Mouse (Mus musculus) heart, postnatal 0 days (tissue): Measurements from ENCODE around the gene Sh3bp4. TPM values are rescaled to one million over a fixed set of nuclear protein-coding genes. Genes with fewer than 3 reads are reported as not detected.

Experiments
- ATAC-seq: fragments of 200-750 bp; cut with Nextera tagmentation; 2 replicates; pipeline ENCODE4 v1.8.0; 2017; ENCODE audit warnings: low read depth, moderate number of reproducible peaks, moderate library complexity; ENCODE audit not compliant: insufficient read depth
- DNase-seq: peaks from one replicate; pipeline ENCODE4 v3.0.0-alpha.2; 2016; ENCODE audit warnings: low spot score
- H3K27ac ChIP-seq: fragments of 300-500 bp; sonication (generic); 2 replicates; pipeline ENCODE4 v1.5.1; 2014; ENCODE audit warnings: low read depth, mild to moderate bottlenecking
- H3K27me3 ChIP-seq: fragments of 300-500 bp; sonication (generic); 2 replicates; pipeline ENCODE4 v1.6.1; 2014; ENCODE audit warnings: low read length, mixed read lengths; ENCODE audit not compliant: control insufficient read depth, insufficient read depth
- H3K36me3 ChIP-seq: fragments of 300-500 bp; sonication (generic); replicated peaks from 2 replicates; pipeline ENCODE4 v1.6.1; 2014; ENCODE audit warnings: low read length, mixed read lengths; ENCODE audit not compliant: control insufficient read depth, insufficient read depth
- H3K4me1 ChIP-seq: fragments of 300-500 bp; sonication (generic); 2 replicates; pipeline ENCODE4 v1.6.1; 2014; ENCODE audit warnings: antibody characterized with exemption; ENCODE audit not compliant: control insufficient read depth, insufficient read depth
- H3K4me2 ChIP-seq: fragments of 300-500 bp; sonication (generic); 2 replicates; pipeline ENCODE4 v1.6.1; 2014; ENCODE audit warnings: low read depth, mild to moderate bottlenecking, low read length, moderate library complexity
- H3K4me3 ChIP-seq: fragments of 300-500 bp; sonication (generic); 2 replicates; pipeline ENCODE4 v1.5.1; 2014; ENCODE audit warnings: low read depth, low read length
- H3K9ac ChIP-seq: fragments of 300-500 bp; sonication (generic); replicated peaks from 2 replicates; pipeline ENCODE4 v1.6.1; 2014; ENCODE audit warnings: low read depth, low read length, mixed read lengths
- H3K9me3 ChIP-seq: fragments of 300-500 bp; sonication (generic); replicated peaks from 2 replicates; pipeline ENCODE4 v1.6.1; 2016; ENCODE audit warnings: low read length; ENCODE audit not compliant: control insufficient read depth
- CTCF ChIP-seq: IDR thresholded peaks from 2 replicates; pipeline ENCODE4 v1.5.1; 2016; ENCODE audit warnings: antibody characterized with exemption, control low read depth, low read depth
- EP300 ChIP-seq: IDR thresholded peaks from 2 replicates; pipeline ENCODE4 v1.6.1; 2016; ENCODE audit warnings: antibody characterized with exemption, low read depth
- WGBS: fragments of 180-500 bp; shearing (Covaris S2); extraction: QIAGEN DNeasy Blood & Tissue Kit; methylation state at CpG from one replicate; pipeline ENCODE4 v1.1.7; 2014; 5-methylcytosine and 5-hydroxymethylcytosine counted together
- polyA plus RNA-seq: library from polyadenylated mRNA; unstranded; fragments of >200 nt; fragmentation: Nextera tagmentation; extraction: Ambion mirVana; gene quantifications from 2 replicates; pipeline ENCODE4 v1.2.1, GENCODE M21; 2015
- total RNA-seq: library from RNA; depleted of rRNA; stranded (reverse); fragments of >200 nt; gene quantifications from 2 replicates; pipeline ENCODE4 v1.2.3, GENCODE M21; 2014; ENCODE audit warnings: low replicate concordance

Gene Sh3bp4
- total and polyA plus RNA-seq, 2 experiments from 2014 or later, result 15.1 to 50.6 TPM

- TF ChIP-seq EP300 (peak; percentile 65; the same call in 1 of the 2 replicates), CTCF (no peak)
- peak overlapping the region; percentile 67 for H3K27ac ChIP-seq
- peak; percentile 85 for ATAC-seq
Observed at GRCm38 (mm10) chr1:89136089-89136811, 66.0 kb downstream of the Sh3bp4 start.

DNA sequence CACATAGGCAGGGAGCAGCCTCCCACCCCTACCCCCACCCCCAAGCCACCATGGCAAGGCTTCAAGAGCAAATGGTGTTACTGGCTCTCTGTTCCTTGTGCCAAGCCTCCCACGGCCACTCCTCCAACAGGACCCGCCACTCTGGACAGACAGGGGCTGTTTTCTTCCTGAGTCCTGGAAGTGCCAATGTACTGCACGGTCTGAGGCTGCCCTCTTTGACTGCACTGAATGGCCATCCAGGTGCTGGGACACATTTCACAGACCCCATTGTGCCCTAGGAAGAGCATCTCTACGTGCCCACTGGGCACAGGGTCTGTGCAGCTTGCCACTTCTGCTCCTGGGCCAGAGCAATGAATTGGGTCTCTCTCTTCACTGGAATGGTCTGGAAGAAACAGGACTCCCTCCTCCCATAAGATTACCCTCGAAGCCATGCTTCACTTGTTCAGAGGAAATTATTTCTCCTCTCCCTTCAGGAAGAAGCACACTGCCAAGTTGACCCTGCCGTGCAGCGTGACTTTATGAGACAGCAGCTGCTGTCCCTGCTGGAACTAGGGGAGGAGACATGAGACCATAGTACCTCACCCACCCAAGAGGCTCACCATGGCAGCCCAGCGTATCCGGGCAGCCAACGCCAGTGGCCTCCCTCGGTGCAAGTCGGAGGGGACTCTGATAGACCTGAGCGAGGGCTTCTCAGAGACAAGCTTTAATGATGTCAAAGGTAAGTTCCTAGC is 67.0 kb downstream of the Sh3bp4 start:
- Histone ChIP-seq H3K4me1 (peaks cover 55% of the 10 kb centered on the region), H3K27ac (no peak overlapping the region), H3K27me3 (no peaks in the 10 kb centered on the region), H3K36me3 (peaks cover 23% of the 10 kb centered on the region), H3K9ac (no peak overlapping the region), H3K9me3 (0 out of 2 replicates have a peak, but pooled peaks cover 3% of the 10 kb centered on the region), H3K4me3 (no peak overlapping the region), H3K4me2 (no peak overlapping the region)
- ATAC-seq, result no peak
- DNase-seq, result no peak
- TF ChIP-seq EP300 (no peak), CTCF (no peak)
- 87% methylated on average over 13 of the region's 13 CpGs for WGBS

More at GRCm38 (mm10) chr1:89136089-89136811, 66.0 kb downstream of the Sh3bp4 start:
- H3K9ac ChIP-seq, result no peak overlapping the region
- peak; percentile 84 for DNase-seq
- H3K27me3 ChIP-seq, result no peaks in the 10 kb centered on the region
- peak overlapping the region; percentile 1; the same call in 1 of the 2 replicates for H3K4me2 ChIP-seq
- WGBS, result 33% methylated on average over 13 of the region's 13 CpGs
- H3K4me1 ChIP-seq, result peaks cover 64% of the 10 kb centered on the region
- no peak overlapping the region for H3K4me3 ChIP-seq
- H3K36me3 ChIP-seq, result peaks cover 16% of the 10 kb centered on the region
- H3K9me3 ChIP-seq, result 0 out of 2 replicates have a peak, but pooled peaks cover 3% of the 10 kb centered on the region

- Histone ChIP-seq H3K36me3 (peaks cover 29% of the 10 kb centered on the region), H3K4me3 (no peak overlapping the region), H3K9ac (no peak overlapping the region), H3K9me3 (0 out of 2 replicates have a peak, but pooled peaks cover 3% of the 10 kb centered on the region), H3K4me1 (peaks cover 45% of the 10 kb centered on the region), H3K27me3 (no peaks in the 10 kb centered on the region), H3K27ac (0 out of 2 replicates have a peak overlapping the region, but pooled peaks have one; percentile 26), H3K4me2 (no peak overlapping the region)
- TF ChIP-seq CTCF (no peak), EP300 (no peak)
- 20% methylated on average over 5 of the region's 5 CpGs for WGBS
- peak; percentile 36 for DNase-seq
- no peak for ATAC-seq
Observed at GRCm38 (mm10) chr1:89138316-89138715, 68.1 kb downstream of the Sh3bp4 start.

DNA sequence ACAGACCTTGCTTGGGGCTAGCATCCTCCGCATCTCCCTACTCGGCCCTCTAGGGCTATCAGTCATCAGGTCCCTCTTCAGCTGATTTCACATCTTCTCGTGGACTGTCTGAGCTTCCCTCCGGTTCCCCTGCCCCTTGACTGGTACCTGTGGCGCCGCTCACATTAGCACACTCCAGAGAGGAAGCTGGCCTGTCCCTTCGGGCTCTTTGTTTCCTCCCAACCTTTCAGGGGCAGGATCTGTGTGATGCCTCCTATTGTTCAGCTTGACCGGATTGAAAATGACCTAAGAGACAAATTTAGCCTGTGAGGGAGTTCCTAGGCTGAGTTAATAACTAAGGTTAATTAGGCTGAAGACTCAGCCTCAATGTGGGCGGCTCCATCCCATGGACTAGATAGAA is 69.9 kb downstream of the Sh3bp4 start:
- Histone ChIP-seq H3K4me2 (no peak overlapping the region), H3K27ac (peak overlapping the region; percentile 7; the same call in 1 of the 2 replicates), H3K36me3 (peaks cover 47% of the 10 kb centered on the region), H3K9ac (no peak overlapping the region), H3K27me3 (no peaks in the 10 kb centered on the region), H3K4me1 (peaks cover 34% of the 10 kb centered on the region), H3K9me3 (0 out of 2 replicates have a peak, but pooled peaks cover 3% of the 10 kb centered on the region), H3K4me3 (no peak overlapping the region)
- WGBS, result 71% methylated on average over 9 of the region's 9 CpGs
- DNase-seq (no peak), ATAC-seq (no peak)
- TF ChIP-seq CTCF (no peak), EP300 (no peak)

DNA sequence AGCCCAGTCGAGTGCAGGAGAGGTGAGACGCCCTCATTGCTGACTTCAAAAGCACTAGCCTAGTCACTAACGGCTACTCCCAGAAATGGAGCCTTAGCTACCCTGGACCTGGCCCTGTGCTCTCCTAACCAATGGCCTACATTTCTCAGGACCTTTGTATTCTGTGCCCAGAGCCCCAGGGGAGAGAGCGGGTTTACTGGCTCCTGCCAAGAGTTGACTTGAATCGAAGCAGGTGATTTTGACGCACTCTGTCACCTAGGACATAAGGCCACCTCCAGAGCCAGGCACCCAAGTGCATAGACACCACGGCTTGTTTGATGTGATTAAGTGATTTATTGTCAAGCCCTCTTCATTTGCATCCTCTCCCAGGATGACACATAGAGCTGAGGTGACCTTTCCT is 80.9 kb downstream of the Sh3bp4 start:
- ATAC-seq (no peak), DNase-seq (no peak)
- Histone ChIP-seq H3K27ac (no peak overlapping the region), H3K4me1 (peaks cover 19% of the 10 kb centered on the region), H3K9me3 (no peaks in the 10 kb centered on the region), H3K27me3 (no peaks in the 10 kb centered on the region), H3K4me3 (no peak overlapping the region), H3K4me2 (no peak overlapping the region), H3K9ac (no peak overlapping the region), H3K36me3 (peaks cover 49% of the 10 kb centered on the region)
- TF ChIP-seq EP300, result no peak
- TF ChIP-seq CTCF, result no peak
- 75% methylated on average over 7 of the region's 7 CpGs for WGBS
